Mouse (Mus musculus) heart, embryonic 16.5 days (tissue): ENCODE measurements around the gene Map4k3. TPM values are rescaled to one million over a fixed set of nuclear protein-coding genes. Genes with fewer than 3 reads are reported as not detected.

Experiments used
- ATAC-seq: fragments of 200-750 bp; cut with Nextera tagmentation; replicated peaks from 2 replicates; pipeline ENCODE4 v1.8.0; 2017; ENCODE audit warnings: moderate number of reproducible peaks; ENCODE audit not compliant: insufficient read depth, low FRiP score; ENCODE audit errors: extremely low read depth
- H3K27ac ChIP-seq: fragments of 300-500 bp; sonication (generic); 2 replicates; pipeline ENCODE4 v1.5.1; 2014; ENCODE audit warnings: mild to moderate bottlenecking, low read length, control low read depth, moderate library complexity
- H3K27me3 ChIP-seq: fragments of 300-500 bp; sonication (generic); 2 replicates; pipeline ENCODE4 v1.6.1; 2014; ENCODE audit warnings: low read length, mixed read lengths; ENCODE audit not compliant: control insufficient read depth, insufficient read depth
- H3K36me3 ChIP-seq: fragments of 300-500 bp; sonication (generic); 2 replicates; pipeline ENCODE4 v1.6.1; 2014; ENCODE audit not compliant: control insufficient read depth, insufficient read depth
- H3K4me1 ChIP-seq: fragments of 300-500 bp; sonication (generic); 2 replicates; pipeline ENCODE4 v1.6.1; 2014; ENCODE audit warnings: low read length, mixed read lengths; ENCODE audit not compliant: control insufficient read depth, insufficient read depth
- H3K4me2 ChIP-seq: fragments of 300-500 bp; sonication (generic); 2 replicates; pipeline ENCODE4 v1.6.1; 2014; ENCODE audit warnings: low read depth, mild to moderate bottlenecking, control low read depth, low read length
- H3K4me3 ChIP-seq: fragments of 300-500 bp; sonication (generic); 2 replicates; pipeline ENCODE4 v1.5.1; 2014; ENCODE audit warnings: mild to moderate bottlenecking, control low read depth, low read length
- H3K9ac ChIP-seq: fragments of 300-500 bp; sonication (generic); 2 replicates; pipeline ENCODE4 v1.6.1; 2014; ENCODE audit warnings: low read length, control low read depth
- H3K9me3 ChIP-seq: fragments of 300-500 bp; sonication (generic); replicated peaks from 2 replicates; pipeline ENCODE4 v1.6.1; 2016; ENCODE audit warnings: low read length; ENCODE audit not compliant: control insufficient read depth
- WGBS: fragments of 180-500 bp; shearing (Covaris S2); extraction: QIAGEN DNeasy Blood & Tissue Kit; methylation state at CpG from one replicate; pipeline ENCODE4 v1.1.7; 2014; 5-methylcytosine and 5-hydroxymethylcytosine counted together
- polyA plus RNA-seq: library from polyadenylated mRNA; unstranded; fragments of >200 nt; fragmentation: Nextera tagmentation; extraction: Ambion mirVana; gene quantifications from 2 replicates; pipeline ENCODE4 v1.2.1, GENCODE M21; 2015

The Map4k3 gene
- polyA plus RNA-seq, 1 experiment from 2014 or later = 17.9 TPM

GRCm38 (mm10) chr17:80659821-80660220, 68.5 kb downstream of the Map4k3 start:
- 89% methylated on average over 5 of the region's 5 CpGs for WGBS
- ATAC-seq = no peak
- Histone ChIP-seq H3K4me3 (no peak overlapping the region), H3K27ac (no peak overlapping the region), H3K27me3 (no peaks in the 10 kb centered on the region), H3K9me3 (no peaks in the 10 kb centered on the region), H3K4me1 (no peaks in the 10 kb centered on the region), H3K36me3 (no peaks in the 10 kb centered on the region), H3K9ac (no peak overlapping the region), H3K4me2 (no peak overlapping the region)

DNA sequence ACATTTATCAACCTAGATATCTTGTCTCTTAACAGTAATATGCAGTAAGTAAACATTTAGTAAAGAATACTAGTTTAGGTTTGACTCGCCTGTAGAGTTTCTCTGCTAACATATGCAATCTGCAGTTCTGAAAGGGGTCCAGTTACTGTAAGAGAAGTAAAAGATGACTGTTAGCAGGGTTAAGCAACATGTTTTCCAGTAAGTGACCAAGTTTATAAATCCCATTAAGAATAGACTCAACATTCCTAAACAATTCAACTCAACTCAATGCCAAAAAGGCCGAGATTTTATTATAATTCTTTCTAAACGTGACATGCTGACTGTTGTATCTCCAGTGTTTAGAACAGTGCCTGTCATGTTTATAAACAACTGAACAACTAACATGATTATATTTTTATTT, 74.0 kb downstream of the Map4k3 start:
- no peak for ATAC-seq
- 87% methylated on average over 3 of the region's 3 CpGs for WGBS
- Histone ChIP-seq H3K27me3 (no peaks in the 10 kb centered on the region), H3K9ac (no peak overlapping the region), H3K4me2 (no peak overlapping the region), H3K4me3 (no peak overlapping the region), H3K36me3 (peaks cover 7% of the 10 kb centered on the region; the same call in 1 of the 2 replicates), H3K27ac (no peak overlapping the region), H3K4me1 (no peaks in the 10 kb centered on the region), H3K9me3 (no peaks in the 10 kb centered on the region)

DNA sequence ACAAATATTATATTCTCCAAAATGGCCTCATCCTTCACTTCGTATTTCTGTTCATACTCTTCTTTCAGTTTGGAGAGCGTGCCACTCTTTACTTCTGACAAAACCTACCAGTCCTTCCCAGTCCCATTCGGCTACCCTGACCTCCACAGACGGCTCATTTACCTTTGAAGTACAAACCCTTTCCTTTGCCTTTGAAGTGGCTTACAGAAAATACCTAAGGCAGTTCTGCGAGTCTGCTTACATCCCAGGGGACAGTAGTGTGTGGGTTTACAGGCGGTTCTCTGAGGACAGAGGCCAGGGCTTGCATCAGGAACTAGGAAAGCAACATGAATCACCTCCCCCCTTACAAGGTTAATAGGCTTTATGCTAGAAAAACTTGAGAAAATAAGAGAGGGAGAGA, 75.5 kb downstream of the Map4k3 start:
- no peak overlapping the region for H3K27ac ChIP-seq
- H3K4me1 ChIP-seq = no peaks in the 10 kb centered on the region
- no peaks in the 10 kb centered on the region for H3K27me3 ChIP-seq
- H3K9me3 ChIP-seq = no peaks in the 10 kb centered on the region
- ATAC-seq = no peak
- no peak overlapping the region for H3K9ac ChIP-seq
- peaks cover 17% of the 10 kb centered on the region for H3K36me3 ChIP-seq
- H3K4me3 ChIP-seq = no peak overlapping the region
- no peak overlapping the region for H3K4me2 ChIP-seq
- WGBS = 77% methylated on average over 6 of the region's 6 CpGs

GRCm38 (mm10) chr17:80646843-80647242, 81.4 kb downstream of the Map4k3 start:
- Histone ChIP-seq H3K4me2 (no peak overlapping the region), H3K4me1 (no peaks in the 10 kb centered on the region; the same call in 1 of the 2 replicates), H3K27ac (no peak overlapping the region), H3K9ac (no peak overlapping the region), H3K9me3 (no peaks in the 10 kb centered on the region), H3K36me3 (peaks cover 35% of the 10 kb centered on the region), H3K27me3 (no peaks in the 10 kb centered on the region), H3K4me3 (no peak overlapping the region)
- WGBS = 54% methylated on average over 5 of the region's 5 CpGs
- ATAC-seq = no peak

- ATAC-seq = no peak
- WGBS = 64% methylated on average over 6 of the region's 6 CpGs
Observed at GRCm38 (mm10) chr17:80646131-80646530, 82.2 kb downstream of the Map4k3 start.

DNA sequence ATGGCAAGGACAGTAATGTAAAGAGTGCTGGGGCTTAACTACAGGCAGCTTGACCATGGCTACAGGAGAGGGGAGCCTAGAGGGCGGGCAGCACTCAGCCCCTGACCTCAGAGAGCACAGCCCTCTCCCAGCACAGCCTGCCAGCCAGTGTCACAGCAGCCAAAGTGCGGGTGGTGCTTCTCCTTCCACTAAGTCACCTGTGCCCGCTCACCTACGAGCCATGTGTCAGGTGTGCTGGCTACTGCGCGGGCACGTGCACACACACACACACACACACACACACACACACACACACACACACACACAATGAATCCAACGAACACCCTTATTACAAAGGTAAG, 82.6 kb downstream of the Map4k3 start:
- Histone ChIP-seq H3K4me3 (no peak overlapping the region), H3K27me3 (no peaks in the 10 kb centered on the region), H3K9ac (no peak overlapping the region), H3K36me3 (peaks cover 41% of the 10 kb centered on the region), H3K4me2 (no peak overlapping the region), H3K27ac (no peak overlapping the region), H3K9me3 (no peaks in the 10 kb centered on the region), H3K4me1 (no peaks in the 10 kb centered on the region; the same call in 1 of the 2 replicates)
- WGBS = 88% methylated on average over 8 of the region's 8 CpGs
- no peak for ATAC-seq

More at GRCm38 (mm10) chr17:80646131-80646530, 82.2 kb downstream of the Map4k3 start:
- Histone ChIP-seq H3K27me3 (no peaks in the 10 kb centered on the region), H3K9me3 (no peaks in the 10 kb centered on the region), H3K4me1 (no peaks in the 10 kb centered on the region; the same call in 1 of the 2 replicates), H3K4me2 (no peak overlapping the region), H3K4me3 (no peak overlapping the region), H3K36me3 (peaks cover 41% of the 10 kb centered on the region), H3K27ac (no peak overlapping the region), H3K9ac (no peak overlapping the region)

DNA sequence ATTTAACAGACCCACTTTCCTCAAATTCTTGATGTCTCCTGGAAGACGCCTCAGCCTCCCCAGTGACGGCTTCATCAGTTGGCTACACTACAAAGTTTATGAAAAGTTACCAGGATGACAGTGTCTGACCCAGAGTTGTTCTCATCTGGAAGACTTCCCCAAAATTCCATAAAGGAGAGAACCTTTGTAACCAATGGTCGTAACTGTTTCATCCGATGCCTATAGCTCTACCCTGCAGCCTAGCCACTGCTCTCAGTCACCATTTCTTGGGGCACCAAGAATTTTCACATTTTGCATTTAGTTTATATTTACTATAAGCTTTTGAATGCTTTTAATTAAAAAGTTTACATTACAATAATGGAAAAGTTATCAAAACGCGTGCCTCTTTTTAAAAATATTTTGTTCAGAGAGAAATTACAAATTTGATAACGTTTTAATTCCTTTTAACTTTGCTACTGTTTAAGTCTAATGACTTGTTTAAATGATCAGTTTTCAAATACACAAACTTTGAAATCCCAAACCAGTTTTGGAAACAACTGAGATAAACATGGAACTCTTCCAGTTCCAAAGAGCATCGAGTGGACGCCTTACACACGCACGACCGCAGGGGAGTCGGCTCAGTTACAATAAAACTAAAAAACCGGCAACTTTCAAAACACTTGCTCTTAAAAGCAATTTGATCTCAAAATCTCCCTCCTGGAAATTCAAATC, 83.1 kb downstream of the Map4k3 start:
- Histone ChIP-seq H3K9ac (no peak overlapping the region), H3K4me3 (no peak overlapping the region), H3K27ac (no peak overlapping the region), H3K4me1 (no peaks in the 10 kb centered on the region; the same call in 1 of the 2 replicates), H3K4me2 (no peak overlapping the region), H3K27me3 (no peaks in the 10 kb centered on the region), H3K9me3 (no peaks in the 10 kb centered on the region), H3K36me3 (peaks cover 43% of the 10 kb centered on the region)
- WGBS = 86% methylated on average over 14 of the region's 14 CpGs
- ATAC-seq = no peak

- no peak for ATAC-seq
- H3K9ac ChIP-seq = no peak overlapping the region
- H3K4me3 ChIP-seq = no peak overlapping the region
- WGBS = 64% methylated on average over 13 of the region's 13 CpGs
- H3K36me3 ChIP-seq = peaks cover 41% of the 10 kb centered on the region
- H3K4me1 ChIP-seq = no peaks in the 10 kb centered on the region; the same call in 1 of the 2 replicates
- H3K27ac ChIP-seq = no peak overlapping the region
- H3K9me3 ChIP-seq = no peaks in the 10 kb centered on the region
- H3K4me2 ChIP-seq = no peak overlapping the region
- H3K27me3 ChIP-seq = no peaks in the 10 kb centered on the region
Observed at GRCm38 (mm10) chr17:80644567-80644966, 83.7 kb downstream of the Map4k3 start.

DNA sequence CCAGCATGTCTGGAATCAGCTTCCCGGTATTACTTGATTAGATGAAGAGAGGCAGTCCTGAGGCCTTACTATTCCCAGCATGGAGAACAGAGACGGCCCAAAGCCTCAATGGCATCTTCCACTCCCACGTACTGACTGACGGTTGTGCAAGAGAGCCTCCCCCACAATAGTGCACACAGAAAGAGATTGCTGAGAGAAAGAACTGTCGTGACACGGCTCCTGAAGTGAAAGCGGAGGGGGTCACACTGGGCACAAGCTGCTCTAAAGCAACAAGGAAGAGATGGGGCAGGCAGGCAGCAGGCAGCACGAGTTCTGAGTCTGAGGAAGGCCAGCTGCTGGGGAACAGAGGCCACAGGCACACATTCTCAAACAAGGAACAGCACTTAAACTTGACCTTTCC, 90.2 kb downstream of the Map4k3 start:
- 0 out of 2 replicates have a peak overlapping the region, but pooled peaks have one; percentile 25 for H3K27ac ChIP-seq

More for the DNA sequence above, 90.2 kb downstream of the Map4k3 start:
- Histone ChIP-seq H3K27me3 (no peaks in the 10 kb centered on the region), H3K9me3 (no peaks in the 10 kb centered on the region), H3K9ac (no peak overlapping the region), H3K4me1 (no peaks in the 10 kb centered on the region), H3K4me2 (no peak overlapping the region), H3K4me3 (no peak overlapping the region), H3K36me3 (peaks cover 31% of the 10 kb centered on the region)
- no peak for ATAC-seq
- 51% methylated on average over 8 of the region's 8 CpGs for WGBS
